Mouse (Mus musculus) brain, adult 10 weeks (tissue): ENCODE measurements around the gene Mier2. TPM values are rescaled to one million over a fixed set of nuclear protein-coding genes. Genes with fewer than 3 reads are reported as not detected.

Source experiments
- polyA plus RNA-seq: library from polyadenylated mRNA; stranded (reverse); fragments of 350-450 nt; fragmentation: Illumina TruSeq; extraction: RNeasy Lipid Tissue Mini Kit (QIAGEN cat#74804); gene quantifications from one replicate; pipeline ENCODE4 v1.2.3, GENCODE M21; 2015; ENCODE audit warnings: low read depth, low replicate concordance

Gene Mier2
- 38.8 TPM for polyA plus RNA-seq

GRCm38 (mm10) chr10:79554330-79555237, at the start of gene Mier2:
Gene Mier2, minus strand, starts transcription at chr10:79555199.

GRCm38 (mm10) chr10:79587061-79587751, 32.2 kb upstream of the Mier2 start, which contains the start of gene Theg:
Gene Theg, minus strand, starts transcription at chr10:79587331.

GRCm38 (mm10) chr10:79533126-79533911, 21.7 kb downstream of the Mier2 start, which contains the start of gene Plpp2:
Gene Plpp2, minus strand, starts transcription at chr10:79533796.

Other genes starting within 250 kb of the Mier2 start
- not detected for gene Vmn2r82, start 198.7 kb downstream of the Mier2 start, polyA plus RNA-seq
- gene Vmn2r83, start 86.5 kb downstream of the Mier2 start, polyA plus RNA-seq: not detected
- gene Plpp2, start 21.4 kb downstream of the Mier2 start, polyA plus RNA-seq: 5.6 TPM
- gene Theg, start 32.1 kb upstream of the Mier2 start, polyA plus RNA-seq: 1.4 TPM
- 7.5 TPM for gene C2cd4c, start 58.8 kb upstream of the Mier2 start, polyA plus RNA-seq
- gene Shc2, start 82.7 kb upstream of the Mier2 start, polyA plus RNA-seq: 35.0 TPM
- gene Odf3l2, start 90.5 kb upstream of the Mier2 start, polyA plus RNA-seq: 0.51 TPM
- gene Madcam1, start 109.4 kb upstream of the Mier2 start, polyA plus RNA-seq: not detected
- 74.3 TPM for gene Tpgs1, start 114.2 kb upstream of the Mier2 start, polyA plus RNA-seq
- gene Cdc34, start 127.0 kb upstream of the Mier2 start, polyA plus RNA-seq: 97.1 TPM
- gene Gzmm, start 133.8 kb upstream of the Mier2 start, polyA plus RNA-seq: 1.4 TPM
- 910 TPM for gene Bsg, start 149.3 kb upstream of the Mier2 start, polyA plus RNA-seq
- gene Hcn2, start 161.4 kb upstream of the Mier2 start, polyA plus RNA-seq: 80.2 TPM
- gene Polrmt, start 191.4 kb upstream of the Mier2 start, polyA plus RNA-seq: 35.3 TPM
- gene Fgf22, start 199.9 kb upstream of the Mier2 start, polyA plus RNA-seq: 4.3 TPM
- 69.6 TPM for gene Rnf126, start 211.8 kb upstream of the Mier2 start, polyA plus RNA-seq
- 2.0 TPM for gene Fstl3, start 222.1 kb upstream of the Mier2 start, polyA plus RNA-seq
- gene Prss57, start 235.8 kb upstream of the Mier2 start, polyA plus RNA-seq: 0.85 TPM
- gene Palm, start 238.4 kb upstream of the Mier2 start, polyA plus RNA-seq: 175 TPM